Mouse (Mus musculus) layer of hippocampus, adult 9-10 months (tissue): Measurements from ENCODE around the gene Wdr11.

Experiments used
- DNase-seq: peaks from one replicate; pipeline ENCODE4 v3.0.0; 2022; ENCODE audit warnings: low spot score

Gene Wdr11

GRCm38 (mm10) chr7:129591371-129592131, at the start of gene Wdr11:
TSS of gene Wdr11 (plus strand) at chr7:129591863.
- peak; percentile 67 for DNase-seq

GRCm38 (mm10) chr7:129567541-129567940, 24.1 kb upstream of the Wdr11 start:
- DNase-seq: no peak

GRCm38 (mm10) chr7:129568338-129568737, 23.3 kb upstream of the Wdr11 start:
- no peak for DNase-seq

GRCm38 (mm10) chr7:129574471-129574870, 17.2 kb upstream of the Wdr11 start:
- no peak for DNase-seq

GRCm38 (mm10) chr7:129575110-129575784, 16.4 kb upstream of the Wdr11 start:
- no peak for DNase-seq

- DNase-seq: peak; percentile 8
Observed at GRCm38 (mm10) chr7:129592132-129592745, 576 bp downstream of the Wdr11 start.

- no peak for DNase-seq
Observed at GRCm38 (mm10) chr7:129597186-129597585, 5.5 kb downstream of the Wdr11 start.

GRCm38 (mm10) chr7:129606291-129606690, 14.6 kb downstream of the Wdr11 start:
- no peak for DNase-seq

- no peak for DNase-seq
Observed at GRCm38 (mm10) chr7:129621141-129621540, 29.5 kb downstream of the Wdr11 start.

- DNase-seq: no peak
Observed at GRCm38 (mm10) chr7:129630351-129630750, 38.7 kb downstream of the Wdr11 start.

- DNase-seq: peak; percentile 12
Observed at GRCm38 (mm10) chr7:129631453-129631852, 39.8 kb downstream of the Wdr11 start.

- DNase-seq: no peak
Observed at GRCm38 (mm10) chr7:129635898-129636640, 44.4 kb downstream of the Wdr11 start.

GRCm38 (mm10) chr7:129636992-129637391, 45.3 kb downstream of the Wdr11 start:
- DNase-seq: no peak

- no peak for DNase-seq
Observed at GRCm38 (mm10) chr7:129637906-129638475, 46.3 kb downstream of the Wdr11 start.

- DNase-seq: no peak
Observed at GRCm38 (mm10) chr7:129639006-129639405, 47.3 kb downstream of the Wdr11 start.

- no peak for DNase-seq
Observed at GRCm38 (mm10) chr7:129639833-129640232, 48.2 kb downstream of the Wdr11 start.

- no peak for DNase-seq
Observed at GRCm38 (mm10) chr7:129643290-129643689, 51.6 kb downstream of the Wdr11 start.

- no peak for DNase-seq
Observed at GRCm38 (mm10) chr7:129647798-129648197, 56.1 kb downstream of the Wdr11 start.

- DNase-seq: peak; percentile 85
Observed at GRCm38 (mm10) chr7:129648938-129649337, 57.3 kb downstream of the Wdr11 start.

- no peak for DNase-seq
Observed at GRCm38 (mm10) chr7:129650717-129651116, 59.1 kb downstream of the Wdr11 start.

GRCm38 (mm10) chr7:129651781-129652180, 60.1 kb downstream of the Wdr11 start:
- DNase-seq: no peak

- no peak for DNase-seq
Observed at GRCm38 (mm10) chr7:129652901-129653460, 61.3 kb downstream of the Wdr11 start.
